Mouse (Mus musculus): ENCODE data around the gene Serpinb6b. TPM values are rescaled to one million over a fixed set of nuclear protein-coding genes. Genes with fewer than 3 reads are reported as not detected.

The Serpinb6b gene
- polyA plus RNA-seq, 1 experiment from 2014 or later: 0.66 TPM

DNA sequence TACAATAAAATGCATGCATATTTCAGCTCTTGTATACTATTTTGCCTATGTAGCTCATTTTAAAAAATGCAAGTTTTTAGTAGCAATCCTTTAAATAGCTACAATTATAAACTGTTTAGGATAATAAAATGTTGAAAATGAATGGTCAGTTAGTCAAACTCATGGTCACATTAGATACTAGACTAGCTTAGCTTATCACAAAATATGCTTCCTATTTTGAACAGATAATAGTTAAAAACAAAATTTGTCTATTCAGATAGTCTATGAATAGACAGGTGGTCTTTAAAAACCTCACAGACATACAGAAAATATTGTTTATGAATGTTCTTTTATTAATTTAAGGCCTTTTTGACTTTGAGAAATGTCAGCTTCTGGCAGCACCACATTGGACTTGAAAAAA is 21.2 kb downstream of the Serpinb6b start:
- Histone ChIP-seq H3K4me3 (no peak overlapping the region), H3K9ac (replicated peaks) (no peak overlapping the region), H3K9me3 (no peaks in the 10 kb centered on the region), H3K4me2 (replicated peaks) (no peak overlapping the region), H3K27me3 (no peaks in the 10 kb centered on the region), H3K4me1 (no peaks in the 10 kb centered on the region), H3K36me3 (no peaks in the 10 kb centered on the region), H3K27ac (replicated peaks) (no peak overlapping the region)
- ATAC-seq (ENCODE audit: low FRiP score, low read depth): no peak

DNA sequence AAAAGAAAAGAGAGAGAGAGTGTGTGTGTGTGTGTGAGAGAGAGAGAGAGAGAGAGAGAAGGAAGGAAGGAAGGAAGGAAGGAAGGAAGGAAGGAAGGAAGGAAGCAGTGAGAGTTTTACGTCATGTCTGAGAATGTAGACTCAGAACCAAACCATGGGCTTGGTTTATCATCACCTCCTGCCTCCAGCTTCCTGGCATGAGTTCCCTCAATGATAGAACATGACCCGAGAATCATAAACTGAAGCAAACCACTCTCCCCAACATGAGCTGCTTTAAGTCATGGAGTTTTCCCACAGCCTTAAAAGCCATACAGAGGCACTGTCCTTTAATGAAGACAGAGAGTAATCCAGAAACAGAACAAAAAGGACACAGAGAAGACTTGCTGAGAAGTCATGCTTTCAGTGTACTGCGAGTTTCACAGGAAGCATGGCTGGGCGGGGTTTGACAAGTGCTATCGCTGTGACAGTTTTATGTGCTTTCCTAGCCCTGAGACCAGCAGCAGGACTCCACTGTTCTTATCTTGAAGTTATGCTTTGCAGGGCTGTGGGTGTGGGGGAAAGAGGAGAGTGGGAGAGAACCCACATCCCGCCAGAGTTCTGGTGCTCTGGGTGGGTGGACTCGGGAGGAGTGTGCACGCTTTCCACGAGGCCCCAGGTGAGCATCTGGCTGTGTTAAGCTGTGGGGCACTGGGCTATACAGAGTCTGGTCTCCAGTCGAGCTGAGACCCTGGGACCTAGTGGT is 28.3 kb downstream of the Serpinb6b start:
- no peak for ATAC-seq (ENCODE audit: low FRiP score, low read depth)
- H3K27ac ChIP-seq (replicated peaks): no peak overlapping the region
- H3K9me3 ChIP-seq: no peaks in the 10 kb centered on the region
- no peaks in the 10 kb centered on the region for H3K36me3 ChIP-seq
- H3K4me1 ChIP-seq: no peaks in the 10 kb centered on the region
- WGBS: 82% methylated on average over 10 of the region's 10 CpGs
- no peak overlapping the region for H3K9ac ChIP-seq (replicated peaks)
- no peak overlapping the region for H3K4me3 ChIP-seq
- no peaks in the 10 kb centered on the region for H3K27me3 ChIP-seq
- no peak overlapping the region for H3K4me2 ChIP-seq (replicated peaks)

DNA sequence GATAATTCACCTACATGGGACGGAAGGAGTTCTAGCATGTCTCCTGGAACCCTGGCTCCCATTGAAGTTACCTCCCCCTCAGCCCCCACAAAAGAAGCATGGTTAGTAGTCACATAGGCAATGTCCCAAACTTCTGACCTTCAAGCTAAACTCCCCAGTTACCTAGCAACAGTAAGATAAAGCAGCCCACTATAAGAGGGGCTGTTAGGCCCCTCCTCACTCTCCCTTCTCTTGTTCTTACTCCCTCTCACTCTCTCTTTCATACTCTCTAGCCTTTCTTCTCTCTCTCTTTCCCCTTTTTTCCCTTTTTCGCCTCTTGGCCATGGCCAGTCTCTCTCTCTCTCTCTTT is 28.9 kb downstream of the Serpinb6b start:
- no peak for ATAC-seq (ENCODE audit: low FRiP score, low read depth)
- no peak overlapping the region for H3K4me2 ChIP-seq (replicated peaks)
- 73% methylated on average over 2 of the region's 2 CpGs for WGBS

DNA sequence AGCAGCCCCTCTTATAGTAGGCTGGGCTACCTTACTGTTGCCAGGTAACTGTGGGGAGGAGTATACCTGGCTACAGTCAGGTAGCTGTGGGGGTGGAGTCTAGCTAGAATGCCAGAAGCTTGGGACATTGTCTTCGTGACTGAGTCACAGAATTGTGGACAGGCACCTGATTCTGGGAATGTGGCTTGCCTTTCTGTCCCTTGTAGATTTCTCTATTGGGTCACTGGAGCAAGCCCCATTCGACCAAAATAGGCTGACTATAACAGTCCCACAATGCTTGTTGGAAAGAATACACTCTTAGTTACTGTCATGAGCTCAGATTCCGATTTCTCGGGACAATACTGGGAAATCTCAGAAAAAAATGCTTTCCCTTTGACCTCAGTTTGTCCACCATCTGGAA is 30.0 kb downstream of the Serpinb6b start:
- H3K4me2 ChIP-seq (replicated peaks): no peak overlapping the region
- ATAC-seq (ENCODE audit: low FRiP score, low read depth): no peak
- no peak overlapping the region for H3K4me3 ChIP-seq
- WGBS: 78% methylated on average over 4 of the region's 4 CpGs
- H3K4me1 ChIP-seq: no peaks in the 10 kb centered on the region
- no peaks in the 10 kb centered on the region for H3K36me3 ChIP-seq
- no peaks in the 10 kb centered on the region for H3K9me3 ChIP-seq
- no peaks in the 10 kb centered on the region for H3K27me3 ChIP-seq
- H3K9ac ChIP-seq (replicated peaks): no peak overlapping the region
- no peak overlapping the region for H3K27ac ChIP-seq (replicated peaks)

More for the DNA sequence above, 28.9 kb downstream of the Serpinb6b start:
- H3K27me3 ChIP-seq: no peaks in the 10 kb centered on the region
- no peaks in the 10 kb centered on the region for H3K4me1 ChIP-seq
- no peak overlapping the region for H3K27ac ChIP-seq (replicated peaks)
- no peak overlapping the region for H3K9ac ChIP-seq (replicated peaks)
- no peak overlapping the region for H3K4me3 ChIP-seq
- H3K36me3 ChIP-seq: no peaks in the 10 kb centered on the region
- no peaks in the 10 kb centered on the region for H3K9me3 ChIP-seq

DNA sequence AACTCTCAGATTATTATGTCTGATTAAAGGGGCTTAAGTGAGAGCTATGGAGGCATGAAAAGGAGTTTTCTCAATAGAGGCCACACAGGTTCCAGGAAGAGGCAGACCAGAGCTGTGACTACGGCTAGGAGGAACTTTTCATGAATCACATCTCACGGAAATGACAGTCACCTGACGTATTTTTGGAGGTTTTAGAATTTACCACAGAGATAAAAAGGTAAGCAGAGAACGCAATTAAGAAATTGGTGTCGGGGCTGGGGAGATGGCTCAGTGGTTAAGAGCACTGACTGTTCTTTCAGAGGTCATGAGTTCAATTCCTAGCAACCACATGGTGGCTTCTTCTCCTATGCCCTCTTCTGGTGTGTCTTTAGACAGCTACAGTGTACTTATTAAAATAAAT is 36.3 kb downstream of the Serpinb6b start:
- H3K9me3 ChIP-seq: no peaks in the 10 kb centered on the region
- 91% methylated on average over 5 of the region's 5 CpGs for WGBS
- no peak overlapping the region for H3K9ac ChIP-seq (replicated peaks)
- ATAC-seq (ENCODE audit: low FRiP score, low read depth): no peak
- no peaks in the 10 kb centered on the region for H3K36me3 ChIP-seq
- no peaks in the 10 kb centered on the region for H3K27me3 ChIP-seq
- peaks cover 7% of the 10 kb centered on the region for H3K4me1 ChIP-seq
- no peak overlapping the region for H3K4me3 ChIP-seq
- H3K4me2 ChIP-seq (replicated peaks): no peak overlapping the region
- H3K27ac ChIP-seq (replicated peaks): no peak overlapping the region

DNA sequence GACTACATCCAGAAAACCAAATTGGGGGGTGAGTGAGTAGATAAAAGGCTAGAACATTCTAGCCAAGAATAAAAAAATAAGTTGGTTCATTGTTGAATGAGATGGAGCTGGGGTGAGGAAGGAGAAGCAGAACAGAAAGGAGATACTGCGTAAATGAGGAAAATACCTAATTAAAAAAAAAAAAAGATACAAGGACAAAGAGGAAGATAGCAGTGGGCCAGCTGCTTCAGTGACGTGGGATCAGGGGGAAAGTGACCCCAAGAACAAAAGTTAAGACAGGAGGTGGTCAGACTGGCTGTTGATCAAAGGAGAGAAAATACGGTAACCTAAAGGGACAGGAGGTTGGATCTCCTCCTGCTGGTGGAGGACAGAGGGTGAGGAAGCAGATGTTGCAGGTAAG is 37.9 kb downstream of the Serpinb6b start, which contains the start of gene Serpinb9:
Serpinb9 (plus strand) TSS at position 301 of the 400 bp plus-strand sequence.
- no peaks in the 10 kb centered on the region for H3K36me3 ChIP-seq
- no peaks in the 10 kb centered on the region for H3K27me3 ChIP-seq
- no peak within 1 kb of the TSS for H3K4me3 ChIP-seq
- no peak for ATAC-seq (ENCODE audit: low FRiP score, low read depth)
- H3K4me1 ChIP-seq: peaks cover 7% of the 10 kb centered on the region
- 66% methylated on average over 3 of the region's 3 CpGs for WGBS
- H3K4me2 ChIP-seq (replicated peaks): peak within 1 kb of the TSS; percentile 44
- H3K9me3 ChIP-seq: no peaks in the 10 kb centered on the region
- no peak within 1 kb of the TSS for H3K9ac ChIP-seq (replicated peaks)
- no peak within 1 kb of the TSS for H3K27ac ChIP-seq (replicated peaks)

DNA sequence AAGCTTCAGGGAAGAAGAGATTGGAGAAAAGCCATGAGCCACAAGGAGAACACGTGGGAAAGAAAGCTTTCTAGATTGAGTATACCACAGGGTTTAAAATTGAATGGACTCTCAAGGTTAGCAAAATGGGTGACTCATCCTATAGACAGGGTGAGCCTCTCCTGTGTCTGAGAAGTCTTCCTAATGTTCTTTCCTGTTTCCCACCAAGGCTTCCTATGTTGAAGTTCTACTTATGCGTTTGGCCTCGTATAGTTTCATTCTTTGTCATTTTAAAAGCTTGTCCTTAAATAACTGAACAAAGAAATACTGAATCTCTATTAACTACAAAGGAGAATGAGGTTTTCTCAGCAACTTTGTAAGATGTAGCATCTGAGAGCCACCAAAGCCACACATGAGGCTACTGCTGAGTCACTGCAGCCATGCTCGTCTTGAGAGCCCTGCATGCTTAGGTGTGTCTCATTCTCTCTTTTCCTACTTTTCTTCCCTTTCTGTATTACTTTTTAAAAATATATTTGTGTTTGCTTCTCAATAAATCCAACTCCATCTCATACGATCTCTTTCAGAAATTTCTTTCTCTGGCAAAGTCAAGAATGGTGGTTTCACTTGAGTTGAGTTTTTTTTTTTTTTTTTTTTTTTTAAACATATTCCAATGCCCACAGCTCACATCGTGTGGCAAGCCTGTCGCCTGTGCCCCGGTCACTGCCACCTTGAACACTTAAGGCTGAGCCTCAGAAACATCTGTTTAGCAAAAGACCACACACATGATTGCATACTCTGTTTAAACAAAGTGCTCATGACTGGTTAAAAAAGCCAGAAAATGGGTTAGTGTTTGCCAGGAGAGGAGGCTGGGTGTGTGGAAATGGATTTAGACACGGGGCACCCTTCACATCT is 38.8 kb downstream of the Serpinb6b start:
- ATAC-seq (ENCODE audit: low FRiP score, low read depth): peak; percentile 38; the same call in 1 of the 2 replicates
- 74% methylated on average over 9 of the region's 9 CpGs for WGBS

DNA sequence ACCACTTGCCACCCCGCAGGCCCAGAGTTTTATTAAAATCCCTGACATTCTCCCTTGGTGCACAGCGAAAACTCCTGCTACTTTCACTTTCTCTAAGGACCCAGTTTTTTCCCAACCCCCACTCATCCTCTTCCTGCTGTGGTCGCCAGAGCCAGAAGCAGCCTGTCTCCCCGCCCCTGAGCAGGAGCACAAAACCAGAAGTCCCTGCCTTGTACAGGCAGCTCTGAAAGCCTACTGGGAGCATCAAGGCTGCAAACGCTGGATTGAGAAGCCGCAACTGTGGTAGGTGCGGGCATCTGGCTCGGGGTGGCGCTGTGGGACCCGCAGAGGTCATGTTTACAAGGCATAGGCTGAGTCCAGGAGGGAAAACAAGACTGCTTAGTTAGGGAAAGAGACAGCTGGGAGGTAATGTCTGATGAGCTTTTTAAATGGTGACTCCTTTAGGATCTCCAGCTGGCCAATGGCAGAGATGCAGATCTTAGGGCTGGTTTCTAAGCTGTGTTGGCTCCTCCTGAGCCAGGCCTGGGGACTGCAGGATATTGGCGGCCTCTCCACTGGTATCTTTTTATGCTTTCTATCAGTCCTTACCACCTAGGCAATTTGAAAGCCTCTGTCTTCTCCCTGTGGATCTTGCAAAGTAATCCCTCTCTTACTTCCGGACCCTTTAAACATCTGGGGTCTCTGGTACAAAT is 39.6 kb downstream of the Serpinb6b start:
- Histone ChIP-seq H3K9me3 (no peaks in the 10 kb centered on the region), H3K9ac (replicated peaks) (no peak overlapping the region), H3K4me3 (peak overlapping the region; percentile 24; the same call in 1 of the 2 replicates), H3K27me3 (no peaks in the 10 kb centered on the region), H3K36me3 (no peaks in the 10 kb centered on the region), H3K27ac (replicated peaks) (no peak overlapping the region), H3K4me1 (peaks cover 7% of the 10 kb centered on the region), H3K4me2 (replicated peaks) (peak overlapping the region; percentile 44)
- ATAC-seq (ENCODE audit: low FRiP score, low read depth): peak; percentile 84
- WGBS: 22% methylated on average over 12 of the region's 12 CpGs

More for the DNA sequence above, 38.8 kb downstream of the Serpinb6b start:
- Histone ChIP-seq H3K27ac (replicated peaks) (no peak overlapping the region), H3K27me3 (no peaks in the 10 kb centered on the region), H3K4me2 (replicated peaks) (peak overlapping the region; percentile 44), H3K4me1 (peaks cover 7% of the 10 kb centered on the region), H3K36me3 (no peaks in the 10 kb centered on the region), H3K9ac (replicated peaks) (no peak overlapping the region), H3K4me3 (peak overlapping the region; percentile 24; the same call in 1 of the 2 replicates), H3K9me3 (no peaks in the 10 kb centered on the region)

DNA sequence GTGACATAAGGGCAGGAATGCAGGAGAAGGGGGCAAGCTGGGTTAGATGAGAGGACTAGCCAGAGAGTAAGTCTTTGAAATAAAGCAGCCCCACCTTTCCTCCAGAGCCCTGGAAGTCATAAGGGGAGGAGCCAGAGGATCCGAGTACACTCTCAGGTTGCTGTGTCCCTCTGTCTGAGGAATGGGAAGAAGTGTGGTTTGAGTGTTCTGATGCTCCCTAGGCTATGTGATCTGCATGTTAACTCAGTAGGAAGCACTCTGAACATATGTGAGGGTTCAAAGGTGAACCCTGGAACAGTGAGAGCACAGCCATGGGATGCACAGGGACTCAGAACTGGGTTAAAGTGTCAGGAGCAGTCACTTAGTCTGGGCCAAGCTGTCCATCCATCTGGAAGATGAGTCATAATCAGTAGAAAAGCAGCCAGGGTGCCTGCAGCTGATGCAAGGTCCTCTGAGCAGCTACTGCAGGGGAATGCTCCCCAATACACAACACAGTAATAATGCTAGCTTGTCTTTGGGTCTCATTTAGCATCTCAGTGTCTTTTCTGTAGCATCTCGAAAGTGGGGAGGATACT is 40.6 kb downstream of the Serpinb6b start:
- no peak for ATAC-seq (ENCODE audit: low FRiP score, low read depth)
- Histone ChIP-seq H3K36me3 (no peaks in the 10 kb centered on the region), H3K27ac (replicated peaks) (no peak overlapping the region), H3K4me2 (replicated peaks) (no peak overlapping the region), H3K27me3 (no peaks in the 10 kb centered on the region), H3K4me3 (no peak overlapping the region), H3K4me1 (peaks cover 7% of the 10 kb centered on the region), H3K9me3 (no peaks in the 10 kb centered on the region), H3K9ac (replicated peaks) (no peak overlapping the region)
- 72% methylated on average over 2 of the region's 2 CpGs for WGBS

DNA sequence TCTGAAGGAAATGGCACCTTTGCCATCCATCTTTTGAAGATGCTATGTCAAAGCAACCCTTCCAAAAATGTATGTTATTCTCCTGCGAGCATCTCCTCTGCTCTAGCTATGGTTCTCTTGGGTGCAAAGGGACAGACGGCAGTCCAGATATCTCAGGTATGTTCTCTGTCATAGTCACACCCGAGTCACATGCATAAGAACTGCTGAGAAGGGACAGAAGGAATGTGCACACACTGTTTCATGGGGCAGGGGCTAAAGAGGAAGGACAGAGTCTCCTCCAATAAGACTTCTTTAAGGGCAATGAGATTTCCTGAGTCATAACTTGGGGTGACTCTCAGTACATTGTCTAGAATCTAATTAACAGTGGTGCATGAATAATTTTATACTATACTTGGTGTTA is 41.5 kb downstream of the Serpinb6b start:
- H3K4me2 ChIP-seq (replicated peaks): no peak overlapping the region
- WGBS: 86% methylated on average over 3 of the region's 3 CpGs
- ATAC-seq (ENCODE audit: low FRiP score, low read depth): no peak
- no peaks in the 10 kb centered on the region for H3K27me3 ChIP-seq
- H3K36me3 ChIP-seq: no peaks in the 10 kb centered on the region
- peaks cover 7% of the 10 kb centered on the region for H3K4me1 ChIP-seq
- no peak overlapping the region for H3K9ac ChIP-seq (replicated peaks)
- H3K27ac ChIP-seq (replicated peaks): no peak overlapping the region
- no peaks in the 10 kb centered on the region for H3K9me3 ChIP-seq
- H3K4me3 ChIP-seq: no peak overlapping the region

DNA sequence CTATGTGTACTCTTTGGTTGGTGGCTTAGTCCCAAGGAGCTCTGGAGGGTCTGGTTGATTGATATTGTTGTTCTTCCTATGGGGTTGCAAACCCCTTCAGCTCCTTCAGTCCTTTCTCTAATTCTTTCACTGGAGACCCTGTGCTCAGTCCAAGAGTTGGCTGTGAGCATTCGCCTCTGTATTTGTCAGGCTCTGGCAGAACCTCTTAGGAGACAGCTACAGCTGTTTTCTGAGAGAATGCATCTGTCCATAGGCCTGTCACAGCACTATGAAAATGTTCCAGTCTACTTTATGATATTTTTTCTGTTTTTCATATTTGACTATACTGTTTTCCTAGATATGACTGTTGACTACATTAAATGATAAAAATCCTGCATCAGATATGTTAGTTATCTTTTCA is 47.4 kb downstream of the Serpinb6b start:
- no peak overlapping the region for H3K4me2 ChIP-seq (replicated peaks)
- no peaks in the 10 kb centered on the region for H3K4me1 ChIP-seq
- no peak overlapping the region for H3K9ac ChIP-seq (replicated peaks)
- no peaks in the 10 kb centered on the region for H3K36me3 ChIP-seq
- H3K27ac ChIP-seq (replicated peaks): no peak overlapping the region
- H3K9me3 ChIP-seq: no peaks in the 10 kb centered on the region
- WGBS: 88% methylated on average over 1 of the region's 1 CpGs
- no peak for ATAC-seq (ENCODE audit: low FRiP score, low read depth)
- H3K4me3 ChIP-seq: no peak overlapping the region
- H3K27me3 ChIP-seq: no peaks in the 10 kb centered on the region

Data from midbrain, embryonic 12.5 days (tissue).